9 mouse cellular contexts compared by ENCODE assay signal in genomic region chrX:8271083-8271820, GRCm38 (mm10). TPM values are rescaled to one million over a fixed set of nuclear protein-coding genes. Genes with fewer than 3 reads are reported as not detected.
DNase-seq lines count a peak whose midpoint lies in the region; ATAC-seq and TF ChIP-seq lines count a peak whose summit lies in the region.
"Had no signal": no experiment of that assay in that cellular context is flagged by ENCODE, and none has a peak within 500 bp of the region (broad histone marks: within the 10 kb centered on the region; RNA-seq: fewer than 3 reads in every experiment).

Gene Slc38a5, plus strand, starts transcription at chrX:8271133.

- H3K9me3 ChIP-seq in kidney, embryonic 15.5 days (replicated peaks): no peaks in the 10 kb centered on the region
- no peaks in the 10 kb centered on the region for H3K9me3 ChIP-seq in forebrain, postnatal 0 days (ENCODE audit: low read length)
- no peaks in the 10 kb centered on the region for H3K9me3 ChIP-seq in liver, postnatal 0 days (ENCODE audit: low read length)

- H3K4me3 ChIP-seq in kidney, embryonic 15.5 days (replicated peaks): peak within 1 kb of the TSS; percentile 14; the same call in 1 of the 2 replicates
- no peak within 1 kb of the TSS; the same call in 1 of the 2 replicates for H3K4me3 ChIP-seq in forebrain, postnatal 0 days (ENCODE audit: low read depth, low read length)
- H3K4me3 ChIP-seq in liver, postnatal 0 days (ENCODE audit: low read depth, low read length): peak within 1 kb of the TSS; percentile 43
- no peak within 1 kb of the TSS for H3K4me3 ChIP-seq in thymus, adult 2 months (ENCODE audit: control insufficient read depth, insufficient read depth, low read length)

- TF ChIP-seq EP300 in liver, postnatal 0 days (IDR thresholded peaks at IDR 0.05; ENCODE audit: low read depth): no peak

- H3K9ac ChIP-seq in kidney, embryonic 15.5 days: no peak within 1 kb of the TSS
- H3K9ac ChIP-seq in forebrain, postnatal 0 days: no peak within 1 kb of the TSS
- peak within 1 kb of the TSS; percentile 48 for H3K9ac ChIP-seq in liver, postnatal 0 days (replicated peaks)

- no peak for ATAC-seq in kidney, embryonic 15.5 days (replicated peaks; ENCODE audit: low FRiP score)
- 0 out of 2 replicates have a peak, but pooled peaks have one; percentile 15 for ATAC-seq in common myeloid progenitor, adult 5-6 weeks (replicated peaks; ENCODE audit: low read depth, poor library complexity, severe bottlenecking)
- ATAC-seq in forebrain, postnatal 0 days: no peak
- peak; percentile 53 for ATAC-seq in liver, postnatal 0 days

- no peaks in the 10 kb centered on the region for H3K4me1 ChIP-seq in kidney, embryonic 15.5 days
- H3K4me1 ChIP-seq in forebrain, postnatal 0 days (ENCODE audit: insufficient read depth): no peaks in the 10 kb centered on the region
- no peaks in the 10 kb centered on the region for H3K4me1 ChIP-seq in liver, postnatal 0 days (ENCODE audit: insufficient read depth)
- H3K4me1 ChIP-seq in thymus, adult 2 months (replicated peaks; ENCODE audit: control insufficient read depth, insufficient read depth, low read length): no peaks in the 10 kb centered on the region

- WGBS in kidney, embryonic 15.5 days: 13% methylated on average over 12 of the region's 15 CpGs
- WGBS in forebrain, postnatal 0 days: 22% methylated on average over 13 of the region's 15 CpGs
- WGBS in liver, postnatal 0 days (ENCODE audit: insufficient replicate concordance): 24% methylated on average over 13 of the region's 15 CpGs
- 2% methylated on average over 11 of the region's 15 CpGs for WGBS in thymus, adult 2 months

- peaks cover 21% of the 10 kb centered on the region for H3K27me3 ChIP-seq in kidney, embryonic 15.5 days
- H3K27me3 ChIP-seq in forebrain, postnatal 0 days (ENCODE audit: insufficient read depth, low read length): no peaks in the 10 kb centered on the region
- H3K27me3 ChIP-seq in liver, postnatal 0 days (ENCODE audit: insufficient read depth, low read length): no peaks in the 10 kb centered on the region
- H3K27me3 ChIP-seq in thymus, adult 2 months (ENCODE audit: control insufficient read depth, insufficient read depth, low read length): no peaks in the 10 kb centered on the region; the same call in 1 of the 2 replicates

- DNase-seq in kidney, adult 11 months: no peak
- no peak for DNase-seq in forebrain, postnatal 0 days
- peak; percentile 18 for DNase-seq in liver, postnatal 0 days
- DNase-seq in thymus, adult 2 months: no peak
- no peak for DNase-seq in thymus, adult 18-20 months
- DNase-seq in cerebellum, adult 18-20 months: no peak

- TF ChIP-seq CTCF in forebrain, postnatal 0 days (IDR thresholded peaks at IDR 0.05; ENCODE audit: low read depth): no peak
- TF ChIP-seq CTCF in liver, postnatal 0 days (IDR thresholded peaks at IDR 0.05; ENCODE audit: low read depth): no peak
- no peak for TF ChIP-seq CTCF in thymus, adult 2 months (IDR thresholded peaks at IDR 0.05; ENCODE audit: borderline replicate concordance, control insufficient read depth, extremely low read depth, insufficient read depth, low read length, poor library complexity)

- H3K36me3 ChIP-seq in kidney, embryonic 15.5 days: no peaks in the 10 kb centered on the region
- H3K36me3 ChIP-seq in forebrain, postnatal 0 days (ENCODE audit: insufficient read depth): no peaks in the 10 kb centered on the region
- H3K36me3 ChIP-seq in liver, postnatal 0 days (replicated peaks; ENCODE audit: insufficient read depth, low read length): no peaks in the 10 kb centered on the region
- no peaks in the 10 kb centered on the region for H3K36me3 ChIP-seq in thymus, adult 2 months (ENCODE audit: control insufficient read depth, insufficient read depth, low read length)

- TF ChIP-seq POLR2A in thymus, adult 2 months (IDR thresholded peaks at IDR 0.05; ENCODE audit: control insufficient read depth, extremely low read depth, insufficient read depth, low read length, poor library complexity): no peak

- peak within 1 kb of the TSS; percentile 36 for H3K4me2 ChIP-seq in kidney, embryonic 15.5 days
- H3K4me2 ChIP-seq in forebrain, postnatal 0 days (ENCODE audit: low read depth): 0 out of 2 replicates have a peak within 1 kb of the TSS, but pooled peaks have one; percentile 5
- H3K4me2 ChIP-seq in liver, postnatal 0 days (ENCODE audit: low read depth, low read length): peak within 1 kb of the TSS; percentile 68

- no peak within 1 kb of the TSS for H3K27ac ChIP-seq in kidney, embryonic 15.5 days
- H3K27ac ChIP-seq in forebrain, postnatal 0 days (ENCODE audit: low read depth, low read length): no peak within 1 kb of the TSS
- peak within 1 kb of the TSS; percentile 55; the same call in 1 of the 2 replicates for H3K27ac ChIP-seq in liver, postnatal 0 days (ENCODE audit: low read depth)
- H3K27ac ChIP-seq in thymus, adult 2 months (ENCODE audit: control insufficient read depth, insufficient read depth, low read length): no peak within 1 kb of the TSS
- H3K27ac ChIP-seq: macrophage had no signal

RNA-seq across cellular contexts. Expression of gene Slc38a5, which starts in this region (rescaled TPM):
- 1.4 and 3.4 TPM in 2 replicates for polyA plus RNA-seq in kidney, embryonic 15.5 days (2015; fragmentation: Nextera tagmentation; extraction: Ambion mirVana)
- 18.5 and 20.0 TPM in 2 replicates for total RNA-seq in common myeloid progenitor, adult 5-6 weeks (2017)
- 15.3 and 20.8 TPM in 2 replicates for total RNA-seq in forebrain, postnatal 0 days (2014; rRNA removed)
- polyA plus RNA-seq in forebrain, postnatal 0 days (2015; fragmentation: Nextera tagmentation; extraction: Ambion mirVana): 21.5 and 25.0 TPM in 2 replicates
- 32.0 and 35.9 TPM in 2 replicates for polyA plus RNA-seq in liver, postnatal 0 days (2015; fragmentation: Nextera tagmentation; extraction: Ambion mirVana)
- polyA plus RNA-seq in thymus, adult 2 months (2012; rRNA removed): 0.27 and 0.36 TPM in 2 replicates
- polyA plus RNA-seq: macrophage had no signal

Comparison
In these comparisons a context has a peak if more than half of its experiments do, and no peak if none do; other contexts are left out.
1. ATAC-seq: peak in common myeloid progenitor, adult 5-6 weeks (single experiment) and liver, postnatal 0 days (single experiment); none in kidney, embryonic 15.5 days (single experiment) and forebrain, postnatal 0 days (single experiment).
2. H3K4me2 ChIP-seq: peak in every context shown above with its lines; median percentile 68 in liver, postnatal 0 days; 36 in kidney, embryonic 15.5 days; 5 in forebrain, postnatal 0 days.
3. H3K4me3 ChIP-seq: peak in kidney, embryonic 15.5 days (single experiment) and liver, postnatal 0 days (single experiment); none in forebrain, postnatal 0 days (single experiment) and thymus, adult 2 months (single experiment).